Mouse (Mus musculus) liver, embryonic 11.5 days (tissue): Measurements from ENCODE around the gene Eipr1. TPM values are rescaled to one million over a fixed set of nuclear protein-coding genes. Genes with fewer than 3 reads are reported as not detected.

ENCODE experiments used
- ATAC-seq: fragments of 200-750 bp; cut with Nextera tagmentation; replicated peaks from 2 replicates; pipeline ENCODE4 v1.8.0; 2017; ENCODE audit warnings: moderate number of reproducible peaks, mild to moderate bottlenecking, moderate TSS enrichment, moderate library complexity; ENCODE audit not compliant: low FRiP score
- DNase-seq: peaks from one replicate; pipeline ENCODE4 v3.0.0-alpha.2; 2017; ENCODE audit warnings: low spot score
- H3K27ac ChIP-seq: fragments of 300-500 bp; sonication (generic); 2 replicates; pipeline ENCODE4 v1.5.1; 2014; ENCODE audit warnings: mild to moderate bottlenecking, low read depth, low read length, control low read depth
- H3K27me3 ChIP-seq: fragments of 300-500 bp; sonication (generic); replicated peaks from 2 replicates; pipeline ENCODE4 v1.6.1; 2014; ENCODE audit warnings: low read length, mixed read lengths; ENCODE audit not compliant: control insufficient read depth, insufficient read depth
- H3K36me3 ChIP-seq: fragments of 300-500 bp; sonication (generic); 2 replicates; pipeline ENCODE4 v1.6.1; 2014; ENCODE audit warnings: mild to moderate bottlenecking, low read length, moderate library complexity, mixed read lengths; ENCODE audit not compliant: control insufficient read depth, insufficient read depth
- H3K4me1 ChIP-seq: fragments of 300-500 bp; sonication (generic); replicated peaks from 2 replicates; pipeline ENCODE4 v1.6.1; 2014; ENCODE audit warnings: low read length, mixed read lengths; ENCODE audit not compliant: control insufficient read depth, insufficient read depth
- H3K4me2 ChIP-seq: fragments of 300-500 bp; sonication (generic); 2 replicates; pipeline ENCODE4 v1.6.1; 2014; ENCODE audit warnings: mild to moderate bottlenecking, control low read depth, moderate library complexity
- H3K4me3 ChIP-seq: fragments of 300-500 bp; sonication (generic); 2 replicates; pipeline ENCODE4 v1.5.1; 2014; ENCODE audit warnings: low read depth, low read length, control low read depth
- H3K9ac ChIP-seq: fragments of 300-500 bp; sonication (generic); 2 replicates; pipeline ENCODE4 v1.6.1; 2014; ENCODE audit warnings: low read depth, low read length, control low read depth
- H3K9me3 ChIP-seq: fragments of 300-500 bp; sonication (generic); 2 replicates; pipeline ENCODE4 v1.6.1; 2016; ENCODE audit warnings: low read length, inconsistent platforms, mixed read lengths; ENCODE audit not compliant: control insufficient read depth
- WGBS: fragments of 180-500 bp; shearing (Covaris S2); extraction: QIAGEN DNeasy Blood & Tissue Kit; methylation state at CpG from one replicate; pipeline ENCODE4 v1.1.7; 2014; 5-methylcytosine and 5-hydroxymethylcytosine counted together
- polyA plus RNA-seq: library from polyadenylated mRNA; unstranded; fragments of >200 nt; fragmentation: Nextera tagmentation; extraction: Ambion mirVana; gene quantifications from 2 replicates; pipeline ENCODE4 v1.2.1, GENCODE M21; 2014

The Eipr1 gene
- polyA plus RNA-seq, 1 experiment from 2014 or later, result 39.8 TPM

GRCm38 (mm10) chr12:28898307-28898706 is 146.7 kb downstream of the Eipr1 start:
- no peaks in the 10 kb centered on the region for H3K4me1 ChIP-seq
- H3K4me2 ChIP-seq, result no peak overlapping the region
- H3K27ac ChIP-seq, result no peak overlapping the region
- H3K36me3 ChIP-seq, result no peaks in the 10 kb centered on the region
- no peak overlapping the region for H3K4me3 ChIP-seq
- 82% methylated on average over 6 of the region's 6 CpGs for WGBS
- DNase-seq (no peak), ATAC-seq (no peak)
- H3K9ac ChIP-seq, result no peak overlapping the region
- H3K27me3 ChIP-seq, result no peaks in the 10 kb centered on the region
- H3K9me3 ChIP-seq, result no peaks in the 10 kb centered on the region

GRCm38 (mm10) chr12:28899696-28900095 is 148.1 kb downstream of the Eipr1 start:
- Histone ChIP-seq H3K27ac (no peak overlapping the region), H3K9me3 (no peaks in the 10 kb centered on the region), H3K4me3 (no peak overlapping the region), H3K9ac (no peak overlapping the region), H3K27me3 (no peaks in the 10 kb centered on the region), H3K4me1 (no peaks in the 10 kb centered on the region), H3K36me3 (no peaks in the 10 kb centered on the region), H3K4me2 (no peak overlapping the region)
- WGBS, result 60% methylated on average over 4 of the region's 4 CpGs
- ATAC-seq (no peak), DNase-seq (no peak)

GRCm38 (mm10) chr12:28900341-28900740 is 148.7 kb downstream of the Eipr1 start:
- no peak overlapping the region for H3K4me3 ChIP-seq
- ATAC-seq (no peak), DNase-seq (no peak)
- WGBS, result 74% methylated on average over 4 of the region's 4 CpGs
- H3K36me3 ChIP-seq, result no peaks in the 10 kb centered on the region
- H3K9me3 ChIP-seq, result no peaks in the 10 kb centered on the region
- no peak overlapping the region for H3K4me2 ChIP-seq
- no peak overlapping the region for H3K27ac ChIP-seq
- no peak overlapping the region for H3K9ac ChIP-seq
- no peaks in the 10 kb centered on the region for H3K27me3 ChIP-seq
- no peaks in the 10 kb centered on the region for H3K4me1 ChIP-seq

- 85% methylated on average over 3 of the region's 3 CpGs for WGBS
- H3K4me3 ChIP-seq, result no peak overlapping the region
- no peaks in the 10 kb centered on the region for H3K4me1 ChIP-seq
- DNase-seq, result no peak
- no peaks in the 10 kb centered on the region for H3K27me3 ChIP-seq
- ATAC-seq, result no peak
- H3K4me2 ChIP-seq, result no peak overlapping the region
- H3K9ac ChIP-seq, result no peak overlapping the region
- H3K27ac ChIP-seq, result no peak overlapping the region
- H3K36me3 ChIP-seq, result no peaks in the 10 kb centered on the region
- H3K9me3 ChIP-seq, result no peaks in the 10 kb centered on the region
Measured at GRCm38 (mm10) chr12:28902132-28902531, 150.5 kb downstream of the Eipr1 start.

- H3K4me3 ChIP-seq, result no peak overlapping the region
- H3K4me2 ChIP-seq, result no peak overlapping the region
- H3K9ac ChIP-seq, result no peak overlapping the region
- no peaks in the 10 kb centered on the region for H3K9me3 ChIP-seq
- H3K4me1 ChIP-seq, result no peaks in the 10 kb centered on the region
- no peaks in the 10 kb centered on the region for H3K27me3 ChIP-seq
- H3K27ac ChIP-seq, result no peak overlapping the region
- DNase-seq (no peak), ATAC-seq (no peak)
- WGBS, result 62% methylated on average over 4 of the region's 4 CpGs
- no peaks in the 10 kb centered on the region for H3K36me3 ChIP-seq
Measured at GRCm38 (mm10) chr12:28903082-28903481, 151.5 kb downstream of the Eipr1 start.

- Histone ChIP-seq H3K27me3 (no peaks in the 10 kb centered on the region), H3K27ac (no peak overlapping the region), H3K9me3 (no peaks in the 10 kb centered on the region), H3K36me3 (no peaks in the 10 kb centered on the region), H3K9ac (no peak overlapping the region), H3K4me1 (no peaks in the 10 kb centered on the region), H3K4me2 (no peak overlapping the region), H3K4me3 (no peak overlapping the region)
- DNase-seq (no peak), ATAC-seq (no peak)
- 66% methylated on average over 6 of the region's 6 CpGs for WGBS
Measured at GRCm38 (mm10) chr12:28905486-28905885, 153.9 kb downstream of the Eipr1 start.

- no peaks in the 10 kb centered on the region for H3K9me3 ChIP-seq
- H3K27me3 ChIP-seq, result no peaks in the 10 kb centered on the region
- no peak overlapping the region for H3K4me3 ChIP-seq
- no peaks in the 10 kb centered on the region for H3K36me3 ChIP-seq
- ATAC-seq (no peak), DNase-seq (no peak)
- H3K9ac ChIP-seq, result no peak overlapping the region
- WGBS, result 69% methylated on average over 1 of the region's 1 CpGs
- no peak overlapping the region for H3K4me2 ChIP-seq
- no peak overlapping the region for H3K27ac ChIP-seq
- no peaks in the 10 kb centered on the region for H3K4me1 ChIP-seq
Measured at GRCm38 (mm10) chr12:28906016-28906415, 154.4 kb downstream of the Eipr1 start.

- Histone ChIP-seq H3K9ac (no peak overlapping the region), H3K9me3 (no peaks in the 10 kb centered on the region), H3K27me3 (no peaks in the 10 kb centered on the region), H3K36me3 (no peaks in the 10 kb centered on the region), H3K4me3 (no peak overlapping the region), H3K27ac (no peak overlapping the region), H3K4me1 (no peaks in the 10 kb centered on the region; the same call in 1 of the 2 replicates), H3K4me2 (no peak overlapping the region)
- no peak for ATAC-seq
- DNase-seq, result no peak
- WGBS, result 35% methylated on average over 7 of the region's 7 CpGs
Measured at GRCm38 (mm10) chr12:28906809-28907297, 155.2 kb downstream of the Eipr1 start.

- ATAC-seq (no peak), DNase-seq (no peak)
- Histone ChIP-seq H3K4me3 (no peak overlapping the region), H3K36me3 (no peaks in the 10 kb centered on the region), H3K4me1 (no peaks in the 10 kb centered on the region; the same call in 1 of the 2 replicates), H3K9me3 (no peaks in the 10 kb centered on the region), H3K27me3 (no peaks in the 10 kb centered on the region), H3K4me2 (no peak overlapping the region), H3K27ac (no peak overlapping the region), H3K9ac (no peak overlapping the region)
- WGBS, result 38% methylated on average over 9 of the region's 9 CpGs
Measured at GRCm38 (mm10) chr12:28907814-28908213, 156.2 kb downstream of the Eipr1 start.
